Mouse (Mus musculus) ZHBTc4 (cell line): ENCODE measurements around the gene Klrc1.
"Not testable (repeated sequence)": the region's sequence is repeated elsewhere in the genome, so short reads cannot be mapped to it uniquely, and the experiment has no call there.

Experiments
- DNase-seq: peaks from one replicate; pipeline ENCODE4 v3.0.0-alpha.2; 2011; ENCODE audit warnings: low read depth, low spot score

Klrc1 gene

DNA sequence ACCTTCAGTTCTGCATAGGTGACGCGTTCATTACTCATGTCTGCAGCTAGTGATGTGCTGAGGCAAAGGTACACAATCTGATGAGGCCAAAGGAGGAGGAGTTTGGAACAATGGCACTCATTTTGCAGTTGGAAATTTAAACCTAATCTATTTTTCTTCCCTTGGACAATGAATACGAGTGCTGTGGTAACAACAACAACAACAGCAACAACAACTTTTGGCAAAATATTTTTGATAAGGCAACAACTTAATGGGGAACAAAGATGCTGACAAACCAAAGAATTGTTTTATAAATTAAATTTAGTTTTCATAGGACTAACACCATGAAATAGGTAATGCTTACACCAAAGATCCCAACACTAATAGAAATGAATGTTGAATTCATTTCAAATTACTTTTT, at the start of gene Klrc1:
Gene Klrc1 (minus strand): TSS at position 101 of the 400 bp plus-strand sequence.
- no peak for DNase-seq

DNA sequence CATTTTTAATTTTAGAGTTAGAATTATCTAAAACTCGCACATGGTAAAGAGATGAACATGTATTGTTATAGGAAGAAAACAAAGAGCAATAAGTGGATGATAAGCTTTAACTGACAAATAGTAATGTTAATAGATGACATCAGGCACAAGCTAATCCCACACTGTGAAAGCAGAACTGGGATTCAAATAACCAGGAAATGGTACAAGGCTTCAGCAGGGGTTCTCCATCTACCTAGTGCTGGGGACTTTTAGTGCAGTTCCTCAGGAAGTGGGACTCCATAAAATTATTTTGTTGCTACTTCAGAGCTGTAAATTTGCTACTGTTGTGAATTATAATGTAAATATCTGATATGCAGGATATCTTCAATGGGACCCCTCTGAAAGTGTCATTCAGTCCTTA, 48.5 kb upstream of the Klrc1 start:
- no peak for DNase-seq

DNA sequence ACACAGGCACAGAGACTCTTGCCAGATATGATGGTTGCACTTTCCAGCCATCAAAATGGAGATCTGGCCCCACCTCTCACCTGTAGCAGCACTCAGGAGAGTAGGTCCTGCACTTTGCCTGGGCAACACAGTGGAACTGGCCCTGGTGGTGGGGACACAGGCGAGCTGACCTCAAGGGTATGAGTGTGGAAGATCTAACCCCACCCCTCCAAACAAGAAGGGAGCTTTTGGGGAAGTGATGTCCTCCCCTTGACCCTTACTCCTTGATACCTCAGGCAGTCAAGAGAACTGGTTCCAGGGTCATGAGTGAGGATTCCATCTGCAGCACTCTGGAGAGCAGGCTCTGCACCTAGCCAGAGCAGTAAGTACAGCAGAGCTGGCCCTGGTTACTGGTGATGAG, 42.6 kb upstream of the Klrc1 start:
- no peak for DNase-seq

DNA sequence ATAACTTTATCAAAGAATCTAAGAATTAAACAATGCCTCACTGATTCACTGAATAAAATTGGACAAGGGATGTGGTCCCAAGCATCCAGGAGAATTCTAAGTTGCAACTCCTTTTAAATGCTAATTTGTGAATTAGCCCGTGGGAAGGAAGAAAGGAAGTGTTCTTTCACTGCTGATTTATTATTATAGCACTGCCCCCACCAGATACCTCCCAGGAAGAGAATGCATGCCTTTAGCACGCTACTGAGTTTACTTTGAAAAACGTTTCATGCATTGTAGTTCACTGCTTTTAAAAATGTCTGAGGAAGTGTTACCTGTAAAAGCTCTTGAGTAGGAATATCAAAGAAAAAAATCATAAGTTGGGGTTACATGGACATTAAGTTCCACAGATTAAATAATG, 41.7 kb upstream of the Klrc1 start:
- no peak for DNase-seq

DNA sequence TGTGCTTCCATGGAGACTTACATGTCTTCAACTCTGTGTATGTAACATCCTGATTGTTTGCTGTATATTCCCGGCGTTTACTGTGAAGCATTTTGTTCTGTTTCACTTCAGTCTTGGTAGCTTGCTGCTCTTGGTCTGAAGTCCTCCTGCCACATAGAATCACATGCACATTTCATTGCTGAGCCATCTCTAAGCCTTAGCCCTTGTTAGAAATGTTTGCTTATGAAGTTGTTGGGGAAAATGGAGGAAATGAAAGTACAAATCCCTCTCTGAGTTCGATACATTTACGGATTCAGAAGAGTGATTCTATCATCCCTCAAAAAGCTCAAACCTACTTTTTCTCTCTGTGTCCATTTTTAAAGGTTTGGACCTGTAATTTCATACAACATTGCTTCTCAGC, 38.3 kb upstream of the Klrc1 start, which contains the start of gene Klri1:
Gene Klri1 (minus strand): TSS at position 101 of the 400 bp plus-strand sequence.
- DNase-seq, result no peak

DNA sequence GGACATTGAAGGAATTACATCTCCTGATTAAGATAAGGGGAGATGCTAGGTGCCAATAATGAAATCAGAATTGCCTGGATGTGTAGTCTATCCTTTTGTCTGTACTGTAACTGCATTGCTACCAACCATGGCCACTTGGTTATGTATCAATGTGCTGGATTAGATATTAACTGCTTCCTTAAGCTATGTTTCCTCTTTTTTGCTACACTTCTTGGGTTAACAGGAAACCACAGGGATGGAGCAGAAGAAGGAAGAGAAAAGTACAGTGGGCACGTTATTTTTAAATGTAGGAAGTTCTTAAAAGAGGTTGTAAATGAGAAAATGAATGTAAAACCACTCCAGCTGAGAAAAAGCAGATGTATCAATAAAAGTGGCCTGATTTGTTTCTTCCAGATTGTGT, 34.8 kb upstream of the Klrc1 start:
- DNase-seq, result no peak

DNA sequence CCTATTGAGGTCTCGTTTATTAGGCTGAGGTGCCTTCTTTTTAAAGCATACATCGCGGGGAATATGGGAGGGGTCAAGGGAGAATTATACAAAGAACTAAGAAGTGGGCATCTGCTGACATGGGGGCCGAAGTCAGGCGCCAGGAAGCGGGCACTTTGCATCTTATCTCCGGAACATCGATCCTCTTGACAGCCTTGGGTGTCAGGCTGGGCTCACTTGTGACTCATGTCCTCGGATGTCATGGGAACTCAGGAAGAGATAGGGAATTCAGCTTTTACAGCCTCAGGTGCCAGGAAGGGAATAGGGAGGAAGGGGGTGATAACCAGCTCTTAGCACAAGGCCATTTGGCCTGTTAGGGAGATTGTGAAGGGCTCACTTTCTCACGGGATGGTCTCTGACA, 12.7 kb upstream of the Klrc1 start:
- not testable (repeated sequence) for DNase-seq

DNA sequence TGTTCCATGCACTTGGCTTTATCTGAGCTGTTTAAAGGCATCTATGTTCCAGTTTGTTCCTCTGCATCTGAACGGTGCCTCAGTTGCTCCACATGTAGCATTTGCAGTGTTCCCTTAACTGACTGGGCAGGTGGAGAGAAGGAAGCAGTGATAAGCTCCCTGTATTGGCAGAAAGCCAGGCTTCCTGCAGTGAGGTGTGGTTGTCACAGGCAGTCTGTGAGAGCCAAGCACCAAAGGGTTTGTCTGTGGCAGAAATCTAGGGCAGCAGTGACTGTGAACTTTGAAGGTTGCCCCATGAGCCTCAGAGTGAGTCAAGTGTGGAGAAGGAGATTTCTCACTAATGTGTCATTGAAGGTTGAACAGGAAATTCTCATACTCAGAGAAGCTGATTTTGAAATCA, 1.6 kb upstream of the Klrc1 start:
- DNase-seq, result no peak

DNA sequence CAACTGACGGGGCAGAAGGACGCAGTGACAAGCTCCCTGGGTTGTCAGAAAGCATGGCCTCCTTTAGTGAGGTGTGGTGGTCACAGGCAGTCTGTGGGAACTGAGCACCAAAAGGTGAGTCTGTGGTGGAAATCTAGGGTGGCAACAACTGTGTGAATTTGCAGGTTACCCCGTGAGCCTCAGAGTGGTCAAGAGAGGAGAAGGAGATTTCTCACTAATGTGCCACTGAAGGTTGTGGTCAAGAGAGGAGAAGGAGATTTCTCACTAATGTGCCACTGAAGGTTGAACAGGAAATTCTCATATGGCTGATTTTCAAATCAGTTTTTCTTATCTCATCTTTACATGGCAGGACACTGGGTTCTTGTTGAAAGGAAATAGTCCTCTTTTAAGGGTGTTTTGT, 17.5 kb downstream of the Klrc1 start:
- not testable (repeated sequence) for DNase-seq

DNA sequence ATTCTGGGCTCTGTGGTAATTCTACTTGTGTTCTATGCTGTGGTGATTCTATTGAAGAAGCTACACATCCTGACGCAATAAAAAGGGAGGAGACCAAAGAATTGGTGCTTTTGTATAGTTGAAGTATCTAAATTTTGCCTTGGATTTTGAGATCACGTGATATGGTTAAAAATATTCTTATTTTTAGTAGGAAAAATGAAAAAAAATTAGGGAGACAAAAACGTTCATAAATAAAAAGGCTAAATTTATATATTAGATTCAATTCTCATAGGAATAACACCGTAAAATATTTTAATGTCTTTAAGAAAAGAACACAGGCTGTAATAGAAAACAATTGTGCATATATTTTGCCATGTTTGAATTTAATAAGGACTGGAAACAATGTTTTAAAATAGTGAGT, 18.2 kb downstream of the Klrc1 start, which contains the start of gene Klrc2:
Gene Klrc2 (minus strand): TSS at position 101 of the 400 bp plus-strand sequence.
- not testable (repeated sequence) for DNase-seq

DNA sequence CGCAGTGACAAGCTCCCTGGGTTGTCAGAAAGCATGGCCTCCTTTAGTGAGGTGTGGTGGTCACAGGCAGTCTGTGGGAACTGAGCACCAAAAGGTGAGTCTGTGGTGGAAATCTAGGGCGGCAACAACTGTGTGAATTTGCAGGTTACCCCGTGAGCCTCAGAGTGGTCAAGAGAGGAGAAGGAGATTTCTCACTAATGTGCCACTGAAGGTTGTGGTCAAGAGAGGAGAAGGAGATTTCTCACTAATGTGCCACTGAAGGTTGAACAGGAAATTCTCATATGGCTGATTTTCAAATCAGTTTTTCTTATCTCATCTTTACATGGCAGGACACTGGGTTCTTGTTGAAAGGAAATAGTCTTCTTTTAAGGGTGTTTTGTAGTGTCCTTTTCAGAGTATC, 34.7 kb downstream of the Klrc1 start:
- DNase-seq, result not testable (repeated sequence)

DNA sequence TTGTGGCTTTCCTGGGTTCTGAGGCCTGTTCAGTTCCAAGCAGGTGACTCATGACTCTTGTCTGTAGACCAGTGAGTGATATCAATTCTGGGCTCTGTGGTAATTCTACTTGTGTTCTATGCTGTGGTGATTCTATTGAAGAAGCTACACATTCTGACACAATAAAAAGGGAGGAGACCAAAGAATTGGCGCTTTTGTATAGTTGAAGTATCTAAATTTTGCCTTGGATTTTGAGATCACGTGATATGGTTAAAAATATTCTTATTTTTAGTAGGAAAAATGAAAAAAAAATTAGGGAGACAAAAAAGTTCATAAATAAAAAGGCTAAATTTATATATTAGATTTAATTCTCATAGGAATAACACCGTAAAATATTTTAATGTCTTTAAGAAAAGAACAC, 35.5 kb downstream of the Klrc1 start, which contains the start of gene Klrc3:
Gene Klrc3 (minus strand): TSS at position 101 of the 400 bp plus-strand sequence.
- not testable (repeated sequence) for DNase-seq

DNA sequence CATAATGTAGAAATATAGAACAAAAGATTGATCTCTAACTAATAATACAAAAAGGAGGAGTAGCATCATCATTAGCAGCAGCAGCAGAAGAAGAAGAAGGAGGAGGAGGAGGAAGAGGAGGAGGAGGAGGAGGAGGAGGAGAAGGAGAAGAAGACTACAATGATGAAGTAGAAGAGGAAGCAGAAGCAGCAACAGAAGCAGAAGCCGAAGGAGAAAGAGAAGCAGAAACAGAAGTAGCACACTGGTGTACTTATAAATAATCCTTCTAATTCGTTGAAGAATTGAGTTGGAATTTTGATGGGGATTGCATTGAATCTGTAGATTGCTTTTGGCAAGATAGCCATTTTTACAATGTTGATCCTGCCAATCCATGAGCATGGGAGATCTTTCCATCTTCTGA, 47.7 kb downstream of the Klrc1 start:
- not testable (repeated sequence) for DNase-seq

DNA sequence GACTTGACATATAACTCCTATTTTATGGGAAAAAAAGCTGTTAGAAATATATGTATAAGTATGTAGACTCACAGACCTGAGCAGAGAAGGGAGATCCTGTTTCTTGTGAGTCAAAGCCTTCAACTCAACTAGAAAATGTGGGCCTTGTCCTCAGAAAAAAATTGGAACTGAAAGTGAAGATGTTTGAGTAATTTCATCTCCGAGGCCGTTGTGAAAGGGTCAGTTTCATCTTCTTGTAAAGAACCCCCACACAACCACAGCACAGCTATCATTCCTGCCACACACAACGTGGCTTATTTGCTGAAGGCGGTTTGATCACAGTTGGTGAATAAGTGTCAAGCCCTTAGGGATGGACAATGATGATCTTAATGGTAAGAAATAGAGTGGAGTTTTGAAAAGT, 55.0 kb downstream of the Klrc1 start, which contains the start of gene Klrk1:
Gene Klrk1 (minus strand): TSS at position 130 of the 400 bp plus-strand sequence.
- DNase-seq, result no peak
